Mouse (Mus musculus) ES-E14 (cell line): ENCODE results near the gene Wdr46. TPM values are rescaled to one million over a fixed set of nuclear protein-coding genes. Genes with fewer than 3 reads are reported as not detected.
"Not testable (repeated sequence)": the region's sequence is repeated elsewhere in the genome, so short reads cannot be mapped to it uniquely, and the experiment has no call there.

ENCODE experiments used
- DNase-seq: peaks from one replicate; pipeline ENCODE4 v3.0.0-alpha.2; 2013; ENCODE audit warnings: low read depth, low spot score
- H3K27ac ChIP-seq: 2 replicates; pipeline ENCODE4 v1.5.1; 2012; ENCODE audit warnings: low read depth, mild to moderate bottlenecking, low read length, moderate library complexity, mixed read lengths; ENCODE audit not compliant: poor library complexity, insufficient read depth, severe bottlenecking
- H3K36me3 ChIP-seq: 2 replicates; pipeline ENCODE4 v1.6.1; 2012; ENCODE audit warnings: mild to moderate bottlenecking, low read length, moderate library complexity, mixed read lengths; ENCODE audit not compliant: control insufficient read depth, poor library complexity, insufficient read depth, severe bottlenecking
- H3K4me1 ChIP-seq, 2 experiments: fragments of 150-350 bp in 1 of 2; sonication (generic) in 1 of 2; 2 replicates each; pipeline ENCODE4 v1.6.1; 2012; ENCODE audit warnings: low read length in 2 of 2, mild to moderate bottlenecking in 1 of 2, mixed read lengths in 1 of 2; ENCODE audit not compliant: control insufficient read depth in 2 of 2, insufficient read depth in 2 of 2, poor library complexity in 1 of 2
- H3K4me3 ChIP-seq, 2 experiments: fragments of 150-350 bp in 1 of 2; sonication (generic) in 1 of 2; 2 replicates each; pipeline ENCODE4 v1.5.1; 2012; ENCODE audit warnings: low read length in 2 of 2, low read depth in 1 of 2, mild to moderate bottlenecking in 1 of 2, mixed read lengths in 1 of 2; ENCODE audit not compliant: insufficient read depth in 1 of 2, poor library complexity in 1 of 2, severe bottlenecking in 1 of 2
- H3K9ac ChIP-seq: 2 replicates; pipeline ENCODE4 v1.6.1; 2012; ENCODE audit warnings: low read depth, mild to moderate bottlenecking, low read length, mixed read lengths; ENCODE audit not compliant: poor library complexity, insufficient read depth, severe bottlenecking
- H3K9me3 ChIP-seq: fragments of 150-350 bp; sonication (generic); 2 replicates; pipeline ENCODE4 v1.6.1; 2012; ENCODE audit warnings: low read depth, mild to moderate bottlenecking, low read length; ENCODE audit not compliant: control insufficient read depth, insufficient read depth
- CHD2 ChIP-seq: IDR thresholded peaks from 2 replicates; pipeline ENCODE4 v1.6.1; 2014; ENCODE audit warnings: mild to moderate bottlenecking, low read depth, low read length, inconsistent platforms
- HCFC1 ChIP-seq: IDR thresholded peaks from 2 replicates; pipeline ENCODE4 v1.6.1; 2012; ENCODE audit warnings: low read length, inconsistent platforms, borderline replicate concordance; ENCODE audit not compliant: insufficient read depth
- MAFK ChIP-seq: IDR thresholded peaks from 2 replicates; pipeline ENCODE4 v1.6.1; 2014; ENCODE audit warnings: mild to moderate bottlenecking, low read depth, low read length, inconsistent platforms; ENCODE audit not compliant: insufficient read depth
- ZC3H11A ChIP-seq: IDR thresholded peaks from 2 replicates; pipeline ENCODE4 v1.6.1; 2012; ENCODE audit warnings: low read depth, mild to moderate bottlenecking, inconsistent platforms, low read length, borderline replicate concordance
- ZNF384 ChIP-seq: IDR thresholded peaks from 2 replicates; pipeline ENCODE4 v1.6.1; 2012; ENCODE audit warnings: low read depth, low read length, inconsistent platforms
- in situ Hi-C, 2 experiments: fragments of 600-800 bp; cut with MboI; formaldehyde crosslinking; loops; one replicate each; pipeline ENCODE4 v1.15.1; 2025; ENCODE audit warnings: low sequenced_read_pairs in 2 of 2, inconsistent platforms in 1 of 2; ENCODE audit not compliant: unreplicated experiment in 2 of 2
- total RNA-seq: library from RNA; depleted of rRNA; stranded (reverse); fragments of 300-350 nt; gene quantifications from 2 replicates; pipeline ENCODE4 v1.2.3, GENCODE M21; 2012

Gene Wdr46
- total RNA-seq, 1 experiment: 78.2 TPM

GRCm38 (mm10) chr17:33897114-33897794 is 43.2 kb upstream of the Wdr46 start:
- Histone ChIP-seq H3K4me1 (peaks cover 14 to 21% of the 10 kb centered on the region in 2 experiments), H3K9ac (no peak overlapping the region; the same call in 1 of the 2 replicates), H3K4me3 (no peak overlapping the region), H3K36me3 (no peaks in the 10 kb centered on the region), H3K9me3 (no peaks in the 10 kb centered on the region), H3K27ac (peak overlapping the region; percentile 44; the same call in 1 of the 2 replicates)
- TF ChIP-seq ZC3H11A (peak; percentile 63; the same call in 1 of the 2 replicates), ZNF384 (peak; percentile 99), CHD2 (no peak), HCFC1 (peak; percentile 32; the same call in 1 of the 2 replicates), MAFK (no peak)
- in situ Hi-C loops: no loop called here
- peak; percentile 80 for DNase-seq

GRCm38 (mm10) chr17:33898193-33898592 is 42.3 kb upstream of the Wdr46 start:
- H3K9ac ChIP-seq, in situ Hi-C loops, H3K4me3 ChIP-seq, DNase-seq, H3K27ac ChIP-seq, H3K9me3 ChIP-seq, H3K36me3 ChIP-seq: not testable (repeated sequence)
- peaks cover 14 to 19% of the 10 kb centered on the region in 2 experiments for H3K4me1 ChIP-seq

- Histone ChIP-seq H3K4me3 (no peak overlapping the region), H3K9ac (peak overlapping the region; percentile 37; the same call in 1 of the 2 replicates), H3K9me3 (no peaks in the 10 kb centered on the region), H3K36me3 (no peaks in the 10 kb centered on the region), H3K4me1 (peaks cover 14 to 27% of the 10 kb centered on the region in 2 experiments), H3K27ac (peak overlapping the region; percentile 87)
- in situ Hi-C loops: no loop called here
- DNase-seq: no peak
- TF ChIP-seq ZNF384: no peak
- TF ChIP-seq MAFK: peak; percentile 79
These were observed 40.8 kb upstream of the Wdr46 start for GRCm38 (mm10) chr17:33899642-33900041.

- Histone ChIP-seq H3K4me1 (peaks cover 14 to 27% of the 10 kb centered on the region in 2 experiments), H3K27ac (peak overlapping the region; percentile 87), H3K36me3 (no peaks in the 10 kb centered on the region), H3K9ac (peak overlapping the region; percentile 37; the same call in 1 of the 2 replicates), H3K4me3 (no peak overlapping the region), H3K9me3 (no peaks in the 10 kb centered on the region)
- TF ChIP-seq CHD2 (no peak), ZC3H11A (no peak), ZNF384 (peak; percentile 54; the same call in 1 of the 2 replicates)
- no peak for DNase-seq
- in situ Hi-C loops: no loop called here
These were observed 40.0 kb upstream of the Wdr46 start for GRCm38 (mm10) chr17:33900281-33900988.

GRCm38 (mm10) chr17:33900989-33901314 is 39.5 kb upstream of the Wdr46 start:
- Histone ChIP-seq H3K27ac (peak overlapping the region; percentile 87), H3K9ac (peak overlapping the region; percentile 54; the same call in 1 of the 2 replicates), H3K4me3 (no peak overlapping the region), H3K9me3 (no peaks in the 10 kb centered on the region), H3K4me1 (peaks cover 14 to 27% of the 10 kb centered on the region in 2 experiments), H3K36me3 (no peaks in the 10 kb centered on the region)
- TF ChIP-seq HCFC1: no peak
- TF ChIP-seq MAFK: no peak
- 0 out of 2 replicates have a peak, but pooled peaks have one; percentile 12 for TF ChIP-seq ZNF384
- no peak for DNase-seq
- in situ Hi-C loops: no loop called here
